Mouse (Mus musculus): ENCODE results near the gene Olfr1079. TPM values are rescaled to one million over a fixed set of nuclear protein-coding genes. Genes with fewer than 3 reads are reported as not detected.

Gene Olfr1079
- not detected for polyA plus RNA-seq (2017; shearing (Covaris generic))

GRCm38 (mm10) chr2:86542380-86542779 lies at the start of gene Olfr1079:
Gene Olfr1079 (minus strand): TSS chr2:86542480.

GRCm38 (mm10) chr2:86558135-86558534 lies 15.9 kb upstream of the Olfr1079 start, which contains the start of gene Olfr1080:
Gene Olfr1080 (minus strand): TSS chr2:86558235.

GRCm38 (mm10) chr2:86508161-86508560 lies 34.1 kb downstream of the Olfr1079 start, which contains the start of gene Olfr1076:
Gene Olfr1076 (plus strand): TSS chr2:86508461.

GRCm38 (mm10) chr2:86487286-86487685 lies 55.0 kb downstream of the Olfr1079 start, which contains the start of gene Olfr228:
Gene Olfr228 (minus strand): TSS chr2:86487386.

Other genes starting within 250 kb of the Olfr1079 start
- not detected for gene Olfr1053, start 227.2 kb downstream of the Olfr1079 start, polyA plus RNA-seq (2017; shearing (Covaris generic))
- gene Olfr1054, start 207.0 kb downstream of the Olfr1079 start, polyA plus RNA-seq (2017; shearing (Covaris generic)) = not detected
- not detected for gene Olfr1055, start 192.2 kb downstream of the Olfr1079 start, polyA plus RNA-seq (2017; shearing (Covaris generic))
- not detected for gene Olfr1056, start 180.0 kb downstream of the Olfr1079 start, polyA plus RNA-seq (2017; shearing (Covaris generic))
- gene Olfr1057, start 164.1 kb downstream of the Olfr1079 start, polyA plus RNA-seq (2017; shearing (Covaris generic)) = not detected
- gene Olfr1058, start 153.9 kb downstream of the Olfr1079 start, polyA plus RNA-seq (2017; shearing (Covaris generic)) = not detected
- gene Olfr1061, start 128.4 kb downstream of the Olfr1079 start, polyA plus RNA-seq (2017; shearing (Covaris generic)) = not detected
- gene Olfr1062, start 115.7 kb downstream of the Olfr1079 start, polyA plus RNA-seq (2017; shearing (Covaris generic)) = not detected
- gene Olfr1065, start 91.9 kb downstream of the Olfr1079 start, polyA plus RNA-seq (2017; shearing (Covaris generic)) = not detected
- gene Olfr1066, start 86.2 kb downstream of the Olfr1079 start, polyA plus RNA-seq (2017; shearing (Covaris generic)) = not detected
- not detected for gene Olfr228, start 55.1 kb downstream of the Olfr1079 start, polyA plus RNA-seq (2017; shearing (Covaris generic))
- gene Olfr1076, start 34.0 kb downstream of the Olfr1079 start, polyA plus RNA-seq (2017; shearing (Covaris generic)) = not detected
- gene Olfr1080, start 15.8 kb upstream of the Olfr1079 start, polyA plus RNA-seq (2017; shearing (Covaris generic)) = not detected
- not detected for gene Olfr1082, start 56.5 kb upstream of the Olfr1079 start, polyA plus RNA-seq (2017; shearing (Covaris generic))
- gene Olfr1084, start 97.2 kb upstream of the Olfr1079 start, polyA plus RNA-seq (2017; shearing (Covaris generic)) = not detected
- not detected for gene Olfr1085, start 119.5 kb upstream of the Olfr1079 start, polyA plus RNA-seq (2017; shearing (Covaris generic))
- gene Olfr1086, start 137.6 kb upstream of the Olfr1079 start, polyA plus RNA-seq (2017; shearing (Covaris generic)) = not detected
- not detected for gene Olfr1087, start 155.9 kb upstream of the Olfr1079 start, polyA plus RNA-seq (2017; shearing (Covaris generic))
- gene Olfr1089, start 191.2 kb upstream of the Olfr1079 start, polyA plus RNA-seq (2017; shearing (Covaris generic)) = not detected
- gene Olfr1090, start 216.5 kb upstream of the Olfr1079 start, polyA plus RNA-seq (2017; shearing (Covaris generic)) = not detected
- gene Olfr1093, start 240.0 kb upstream of the Olfr1079 start, polyA plus RNA-seq (2017; shearing (Covaris generic)) = not detected